Mouse (Mus musculus): ENCODE data around the gene Hsd3b4. TPM values are rescaled to one million over a fixed set of nuclear protein-coding genes. Genes with fewer than 3 reads are reported as not detected.

The Hsd3b4 gene
- polyA plus RNA-seq (2017; shearing (Covaris generic)), result not detected

GRCm38 (mm10) chr3:98510414-98510813 is at the start of gene Hsd3b4:
Gene Hsd3b4, minus strand, starts transcription at chr3:98510514.

GRCm38 (mm10) chr3:98457026-98457425 is 53.3 kb downstream of the Hsd3b4 start, which contains the start of gene Gm4450:
Gene Gm4450, minus strand, starts transcription at chr3:98457126.

Other genes starting within 250 kb of the Hsd3b4 start
- not detected for gene Hmgcs2, start 230.1 kb downstream of the Hsd3b4 start, polyA plus RNA-seq (2017; shearing (Covaris generic))
- gene Phgdh, start 170.5 kb downstream of the Hsd3b4 start, polyA plus RNA-seq (2017; shearing (Covaris generic)), result 66.0 TPM
- gene Zfp697, start 128.1 kb downstream of the Hsd3b4 start, polyA plus RNA-seq (2017; shearing (Covaris generic)), result not detected
- gene Gm4450, start 53.4 kb downstream of the Hsd3b4 start, polyA plus RNA-seq (2017; shearing (Covaris generic)), result 0.50 TPM
- not detected for gene Gm10681, start 78.3 kb upstream of the Hsd3b4 start, polyA plus RNA-seq (2017; shearing (Covaris generic))
- gene Hsd3b5, start 119.7 kb upstream of the Hsd3b4 start, polyA plus RNA-seq (2017; shearing (Covaris generic)), result not detected
- gene Hsd3b2, start 214.0 kb upstream of the Hsd3b4 start, polyA plus RNA-seq (2017; shearing (Covaris generic)), result not detected

All from effector memory CD4-positive, alpha-beta T cell, adult 7 months (primary cell).